Mouse (Mus musculus): ENCODE results near the gene Golt1b.

The Golt1b gene

GRCm38 (mm10) chr6:142386285-142387010, 573 bp upstream of the Golt1b start:
- DNase-seq: no peak

- DNase-seq: no peak
Measured at GRCm38 (mm10) chr6:142387755-142388271, 792 bp downstream of the Golt1b start.

GRCm38 (mm10) chr6:142389101-142389500, 2.1 kb downstream of the Golt1b start:
- no peak for DNase-seq

GRCm38 (mm10) chr6:142392312-142392711, 5.3 kb downstream of the Golt1b start:
- no peak for DNase-seq

- DNase-seq: peak; percentile 16
Measured at GRCm38 (mm10) chr6:142394669-142395068, 7.6 kb downstream of the Golt1b start.

GRCm38 (mm10) chr6:142395756-142396155, 8.7 kb downstream of the Golt1b start:
- DNase-seq: no peak

- DNase-seq: peak in 1 of 2 experiments; percentile 14
Measured at GRCm38 (mm10) chr6:142411140-142411539, 24.1 kb downstream of the Golt1b start.

GRCm38 (mm10) chr6:142412906-142413491, 26.0 kb downstream of the Golt1b start, which contains the start of gene Spx:
Gene Spx (plus strand): TSS chr6:142413441.
- DNase-seq: no peak

- DNase-seq: no peak
Measured at GRCm38 (mm10) chr6:142413845-142414244, 26.8 kb downstream of the Golt1b start.

GRCm38 (mm10) chr6:142414597-142414996, 27.6 kb downstream of the Golt1b start:
- DNase-seq: no peak

- DNase-seq: no peak
Measured at GRCm38 (mm10) chr6:142424976-142425375, 38.0 kb downstream of the Golt1b start.

- DNase-seq: no peak
Measured at GRCm38 (mm10) chr6:142429072-142429471, 42.1 kb downstream of the Golt1b start.

GRCm38 (mm10) chr6:142451381-142451780, 64.4 kb downstream of the Golt1b start:
- no peak for DNase-seq

GRCm38 (mm10) chr6:142453311-142453710, 66.3 kb downstream of the Golt1b start:
- no peak for DNase-seq

All from cerebellum, postnatal 14 days (tissue).